Mouse (Mus musculus): Measurements from ENCODE around the gene Kat6b. TPM values are rescaled to one million over a fixed set of nuclear protein-coding genes. Genes with fewer than 3 reads are reported as not detected.

The Kat6b gene
- polyA plus RNA-seq, 1 experiment from 2014 or later, result 21.4 TPM

DNA sequence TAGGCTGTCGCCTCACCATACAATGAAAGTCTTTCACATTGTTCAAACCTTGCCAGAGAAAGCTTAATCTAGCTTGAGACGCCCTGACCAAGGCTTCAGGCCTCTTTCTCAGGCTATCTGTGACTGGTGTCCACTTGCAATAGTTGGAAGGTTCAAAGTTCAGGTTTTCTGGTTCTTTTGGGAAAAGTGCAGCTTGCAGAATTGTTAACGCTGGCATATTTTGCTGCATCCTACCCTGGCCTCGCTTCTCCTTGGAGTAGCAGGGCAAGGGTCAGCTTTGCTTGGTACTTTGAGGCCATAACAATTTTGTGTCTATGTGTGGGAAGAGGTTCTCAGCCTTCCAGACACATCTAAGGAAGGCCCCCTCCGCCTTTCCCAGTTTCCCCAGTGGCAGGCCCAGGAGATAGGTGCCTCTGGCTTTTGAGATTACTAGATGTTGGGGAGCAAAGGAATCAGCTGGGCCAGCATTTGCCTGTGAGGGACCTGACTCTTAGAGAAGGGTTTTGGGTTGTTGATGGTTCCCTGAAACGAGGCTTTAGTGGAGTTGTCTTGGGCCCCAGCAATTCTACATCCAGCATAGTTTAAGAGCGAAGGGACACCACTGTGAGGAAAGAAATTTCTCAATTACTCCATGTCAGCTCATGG, 215.1 kb downstream of the Kat6b start:
- no peak for ATAC-seq
- TF ChIP-seq CTCF (IDR thresholded peaks at IDR 0.05), result no peak
- no peaks in the 10 kb centered on the region for H3K27me3 ChIP-seq
- in situ Hi-C loops (cut with MboI; ENCODE audit: low pct_unique_long_range_greater_than_20kb), result no loop called here
- ChIA-PET CTCF (no interaction called here), POLR2A (no interaction called here)
- no peak for DNase-seq (ENCODE audit: low read depth, low spot score)

- CTCF ChIA-PET, result interaction anchor here (1.1 kb wide), 1 partner anchor 14 kb away, joined by 4 read pairs; no protein-coding TSS in a partner anchor
- no peaks in the 10 kb centered on the region for H3K27me3 ChIP-seq
- no peak for DNase-seq (ENCODE audit: low read depth, low spot score)
- TF ChIP-seq CTCF (IDR thresholded peaks at IDR 0.05), result no peak
- POLR2A ChIA-PET, result no interaction called here
- ATAC-seq, result no peak
- in situ Hi-C loops (cut with MboI; ENCODE audit: low pct_unique_long_range_greater_than_20kb), result no loop called here
Measured at GRCm38 (mm10) chr14:21702691-21703090, 221.5 kb downstream of the Kat6b start.

DNA sequence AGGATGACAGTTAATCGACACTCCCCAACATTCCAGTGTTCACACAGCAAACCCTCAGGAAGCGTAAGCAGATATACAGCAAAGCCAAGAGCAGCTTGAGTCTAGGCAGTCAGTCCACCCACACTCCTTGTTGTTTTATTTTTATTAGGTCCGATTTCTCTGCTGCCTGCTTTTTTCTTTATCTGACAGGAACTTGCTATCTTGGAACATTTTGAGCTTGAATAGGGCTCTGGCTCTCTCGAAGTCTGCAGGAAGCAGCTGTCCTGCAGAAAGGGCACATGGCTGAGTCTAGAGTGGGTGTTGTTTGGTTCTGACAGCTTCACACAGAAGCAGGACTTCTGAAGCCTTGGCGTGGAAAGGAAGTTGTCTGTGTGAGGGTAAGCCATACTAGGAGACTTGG, 222.0 kb downstream of the Kat6b start:
- ChIA-PET POLR2A (no interaction called here), CTCF (interaction anchor here (1.1 to 1.7 kb wide), 2 partner anchors 15 to 39 kb away, joined by 4 read pairs; no protein-coding TSS in a partner anchor)
- DNase-seq (ENCODE audit: low read depth, low spot score), result no peak
- no peaks in the 10 kb centered on the region for H3K27me3 ChIP-seq
- in situ Hi-C loops (cut with MboI; ENCODE audit: low pct_unique_long_range_greater_than_20kb), result no loop called here
- TF ChIP-seq CTCF (IDR thresholded peaks at IDR 0.05), result no peak
- no peak for ATAC-seq

GRCm38 (mm10) chr14:21705462-21705861, 224.2 kb downstream of the Kat6b start:
- no peak for TF ChIP-seq CTCF (IDR thresholded peaks at IDR 0.05)
- no peaks in the 10 kb centered on the region for H3K27me3 ChIP-seq
- ChIA-PET POLR2A (no interaction called here), CTCF (no interaction called here)
- in situ Hi-C loops (cut with MboI; ENCODE audit: low pct_unique_long_range_greater_than_20kb), result no loop called here
- DNase-seq (ENCODE audit: low read depth, low spot score) (no peak), ATAC-seq (no peak)

DNA sequence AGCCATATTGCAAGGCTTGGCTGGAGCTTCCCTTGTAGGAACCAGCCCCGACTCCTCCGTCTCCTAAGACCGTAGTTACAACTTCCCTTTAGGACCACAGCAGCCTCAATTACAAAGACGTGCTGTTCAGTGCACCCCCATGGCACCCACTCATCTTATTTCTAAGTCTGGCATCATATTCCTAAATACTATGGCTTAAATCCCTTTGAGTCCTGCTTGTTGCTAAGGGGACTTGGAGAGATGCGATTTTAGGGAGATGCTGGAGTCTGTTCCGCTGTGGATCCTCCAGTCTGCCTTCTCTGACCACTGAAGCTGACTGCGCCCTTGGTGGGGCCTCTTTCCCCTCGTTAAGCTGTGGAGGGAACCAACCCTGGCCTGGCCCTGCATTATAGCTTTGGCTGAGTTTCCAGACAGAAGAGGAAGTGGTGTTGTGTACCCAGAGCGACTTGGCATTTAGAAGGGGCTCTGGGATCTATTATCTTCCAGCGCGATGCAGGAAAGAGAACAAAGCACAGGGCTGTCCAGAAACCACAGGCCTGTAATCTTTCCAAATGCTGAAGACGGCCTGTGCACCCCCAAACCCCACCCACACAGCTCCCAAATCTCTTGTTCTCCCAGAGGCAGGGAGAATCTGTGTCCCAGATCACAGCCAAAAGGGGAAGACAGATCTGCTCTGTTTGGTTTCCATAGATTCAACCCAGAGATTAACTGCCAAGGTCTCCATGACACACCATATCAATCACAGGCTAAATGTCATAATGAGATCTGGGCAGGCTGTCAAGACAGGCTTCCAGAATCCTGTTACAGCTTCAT, 225.7 kb downstream of the Kat6b start:
- ATAC-seq (no peak), DNase-seq (ENCODE audit: low read depth, low spot score) (no peak)
- CTCF ChIA-PET, result no interaction called here
- in situ Hi-C loops (cut with MboI; ENCODE audit: low pct_unique_long_range_greater_than_20kb), result no loop called here
- H3K27me3 ChIP-seq, result no peaks in the 10 kb centered on the region
- POLR2A ChIA-PET, result no interaction called here
- TF ChIP-seq CTCF (IDR thresholded peaks at IDR 0.05), result no peak

DNA sequence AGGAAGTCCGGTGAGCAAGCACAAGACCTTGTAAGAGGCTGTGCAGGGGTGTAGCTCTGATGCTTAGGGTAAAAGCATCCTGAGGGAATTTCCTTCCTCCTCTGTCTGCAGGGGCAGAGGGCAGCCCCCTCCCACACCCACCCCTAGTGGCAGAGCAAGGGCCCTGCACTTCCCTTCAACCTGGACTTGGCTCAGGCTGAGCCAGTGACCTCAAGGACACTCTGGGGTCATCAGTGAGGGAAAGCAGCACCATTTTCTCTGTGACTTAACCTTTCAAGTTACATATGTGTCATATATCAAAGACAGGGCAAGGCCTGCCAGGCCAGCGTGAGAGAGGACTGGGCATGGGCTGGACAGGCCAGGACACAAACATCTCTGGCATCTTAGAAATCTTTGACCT, 228.3 kb downstream of the Kat6b start:
- H3K27me3 ChIP-seq, result no peaks in the 10 kb centered on the region
- TF ChIP-seq CTCF (IDR thresholded peaks at IDR 0.05), result no peak
- ATAC-seq, result peak; percentile 54
- CTCF ChIA-PET, result interaction anchor here (0.9 kb wide), 1 partner anchor 32 kb away, joined by 3 read pairs; no protein-coding TSS in a partner anchor
- in situ Hi-C loops (cut with MboI; ENCODE audit: low pct_unique_long_range_greater_than_20kb), result no loop called here
- no peak for DNase-seq (ENCODE audit: low read depth, low spot score)
- POLR2A ChIA-PET, result no interaction called here

GRCm38 (mm10) chr14:21711231-21711630, 230.0 kb downstream of the Kat6b start:
- ChIA-PET CTCF (no interaction called here), POLR2A (interaction anchor here (0.7 kb wide), 1 partner anchor 24 kb away, joined by 12 read pairs; no protein-coding TSS in a partner anchor)
- in situ Hi-C loops (cut with MboI; ENCODE audit: low pct_unique_long_range_greater_than_20kb), result no loop called here
- no peak for ATAC-seq
- TF ChIP-seq CTCF (IDR thresholded peaks at IDR 0.05), result no peak
- H3K27me3 ChIP-seq, result no peaks in the 10 kb centered on the region
- DNase-seq (ENCODE audit: low read depth, low spot score), result no peak

DNA sequence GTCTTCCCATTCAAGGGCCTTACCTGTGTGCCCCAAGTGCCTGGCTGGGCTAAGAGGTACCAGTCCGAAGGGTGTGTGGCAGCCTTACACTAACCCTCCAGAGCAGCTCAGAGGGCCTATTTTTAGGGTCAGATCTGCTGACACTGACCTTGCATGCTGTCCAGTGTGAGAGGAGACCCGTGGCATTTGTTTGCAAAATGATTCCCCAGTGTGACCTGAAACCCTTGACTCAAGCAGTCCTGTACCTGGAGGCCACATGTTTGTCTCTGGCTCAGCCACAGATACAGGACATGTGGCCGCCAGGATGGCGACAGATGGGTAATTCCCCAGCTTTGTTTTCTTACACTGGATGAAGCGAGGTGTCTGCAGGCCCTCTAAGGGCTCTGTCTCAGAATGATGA, 233.3 kb downstream of the Kat6b start, which contains the start of gene Dupd1:
Gene Dupd1, minus strand, starts transcription at position 91 of the 400 bp plus-strand sequence.
- TF ChIP-seq CTCF (IDR thresholded peaks at IDR 0.05), result no peak
- CTCF ChIA-PET, result no interaction called here
- H3K27me3 ChIP-seq, result no peaks in the 10 kb centered on the region
- DNase-seq (ENCODE audit: low read depth, low spot score), result no peak
- POLR2A ChIA-PET, result no interaction called here
- in situ Hi-C loops (cut with MboI; ENCODE audit: low pct_unique_long_range_greater_than_20kb), result no loop called here
- no peak for ATAC-seq

DNA sequence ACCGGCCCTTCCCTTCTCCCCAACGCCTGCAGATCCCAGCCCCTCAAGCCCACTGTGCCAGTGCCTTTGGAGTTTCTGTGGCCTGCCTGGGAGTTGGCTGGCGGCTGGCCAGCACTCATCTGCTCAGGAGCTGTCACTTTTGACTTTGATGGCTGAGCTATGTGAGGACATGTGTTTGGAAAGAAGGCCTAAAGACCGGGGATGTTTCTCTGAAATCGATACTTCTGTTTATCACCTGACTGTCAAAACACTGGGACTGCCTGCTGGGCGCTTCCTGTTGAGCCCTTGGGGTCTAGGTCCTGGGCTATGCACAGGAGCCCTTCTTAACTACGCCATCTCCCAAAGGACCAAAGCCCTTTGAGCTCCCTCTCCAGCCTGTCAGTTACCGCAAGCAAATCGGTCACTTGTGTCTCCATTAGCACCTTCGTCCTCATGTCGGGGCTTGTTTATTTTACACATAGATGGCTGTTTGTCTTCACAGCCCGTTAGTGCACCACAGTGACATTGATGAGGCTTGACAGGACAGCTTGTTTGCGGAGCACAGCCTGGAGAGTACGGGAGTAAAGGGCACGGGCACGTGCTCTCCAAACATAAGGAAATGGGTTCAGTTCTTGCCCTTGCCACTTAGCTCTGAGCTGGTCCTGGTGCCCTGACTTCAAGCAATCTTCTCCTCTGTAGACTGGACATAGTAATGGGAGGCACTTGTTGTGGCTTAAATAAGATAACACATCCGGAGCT, 238.6 kb downstream of the Kat6b start:
- POLR2A ChIA-PET, result no interaction called here
- TF ChIP-seq CTCF (IDR thresholded peaks at IDR 0.05), result no peak
- in situ Hi-C loops (cut with MboI; ENCODE audit: low pct_unique_long_range_greater_than_20kb), result no loop called here
- no peaks in the 10 kb centered on the region for H3K27me3 ChIP-seq
- no peak for ATAC-seq
- CTCF ChIA-PET, result interaction anchor here (0.7 to 0.9 kb wide), 2 partner anchors 22 to 26 kb away, joined by 3 read pairs; no protein-coding TSS in a partner anchor
- DNase-seq (ENCODE audit: low read depth, low spot score), result no peak

- no peaks in the 10 kb centered on the region for H3K27me3 ChIP-seq
- no peak for TF ChIP-seq CTCF (IDR thresholded peaks at IDR 0.05)
- no peak for ATAC-seq
- ChIA-PET POLR2A (no interaction called here), CTCF (interaction anchor here (0.9 kb wide), 1 partner anchor 27 kb away, joined by 3 read pairs; no protein-coding TSS in a partner anchor)
- in situ Hi-C loops (cut with MboI; ENCODE audit: low pct_unique_long_range_greater_than_20kb), result no loop called here
- no peak for DNase-seq (ENCODE audit: low read depth, low spot score)
Measured at GRCm38 (mm10) chr14:21720430-21721205, 239.4 kb downstream of the Kat6b start.

Other genes starting within 250 kb of the Kat6b start
- not detected for gene Dupd1, start 233.1 kb downstream of the Kat6b start, polyA plus RNA-seq (2021)

Measured in Patski (cell line).